ENCODE assay signal across 10 mouse cellular contexts in the genomic region with DNA sequence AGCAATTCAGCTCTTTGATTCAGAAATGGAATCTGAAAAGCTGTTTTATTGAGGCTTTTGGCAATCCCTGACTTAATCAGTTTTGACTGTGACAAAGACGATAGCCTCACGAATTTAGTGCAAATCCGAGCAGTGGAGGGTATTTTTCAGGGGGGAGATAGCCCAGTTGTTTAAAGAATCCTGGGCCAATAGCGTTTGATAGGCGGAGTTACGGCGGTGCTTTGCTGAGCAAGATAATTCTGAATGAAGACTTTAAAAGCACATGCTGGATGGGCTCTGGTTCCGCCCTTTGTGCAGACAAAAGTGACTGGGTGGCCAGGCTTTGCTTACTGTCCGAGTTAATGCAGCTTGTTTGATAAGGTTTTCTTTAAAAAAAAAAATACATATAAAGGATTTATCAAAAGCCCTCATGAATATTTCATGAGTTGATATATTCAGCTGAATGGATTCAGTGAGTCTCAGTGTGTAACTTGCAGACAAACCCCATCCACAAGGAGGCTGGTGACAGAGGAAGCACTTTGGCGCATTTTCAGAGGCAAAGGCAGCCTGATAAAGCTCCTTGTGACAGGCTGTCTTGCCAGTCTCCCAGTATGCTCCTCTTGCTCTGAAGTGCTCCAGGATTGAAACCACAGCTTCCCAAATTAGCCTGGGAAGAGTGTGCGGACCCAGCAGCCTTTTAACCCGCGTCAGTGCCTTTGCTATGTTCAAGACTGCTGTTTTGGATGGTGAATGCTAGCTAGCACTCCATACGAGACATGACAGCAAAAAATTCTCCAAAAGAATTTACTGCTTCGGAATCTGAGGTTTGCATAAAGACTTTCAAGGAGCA.
DNase-seq lines count a peak whose midpoint lies in the region; ATAC-seq lines count a peak whose summit lies in the region.
"Had no signal": no experiment of that assay in that cellular context is flagged by ENCODE, and none has a peak within 500 bp of the region (broad histone marks: within the 10 kb centered on the region; RNA-seq: fewer than 3 reads in every experiment).

No protein-coding gene starts in this region.

- WGBS in heart, embryonic 10.5 days, result 5% methylated on average over 15 of the region's 15 CpGs
- WGBS in liver, embryonic 11.5 days, result 15% methylated on average over 15 of the region's 15 CpGs

- no peaks in the 10 kb centered on the region for H3K36me3 ChIP-seq in heart, embryonic 10.5 days
- no peaks in the 10 kb centered on the region for H3K36me3 ChIP-seq in liver, embryonic 11.5 days (ENCODE audit: control insufficient read depth, insufficient read depth, low read length)
- H3K36me3 ChIP-seq: liver, embryonic 15.5 days had no signal

- H3K9ac ChIP-seq in liver, embryonic 11.5 days (ENCODE audit: low read depth, low read length), result no peak overlapping the region
- H3K9ac ChIP-seq: liver, embryonic 15.5 days had no signal

- no peak; the same call in 1 of the 2 replicates for ATAC-seq in liver, embryonic 11.5 days (replicated peaks; ENCODE audit: low FRiP score)
- ATAC-seq: Patski had no signal

- H3K4me2 ChIP-seq in liver, embryonic 11.5 days, result peak overlapping the region; percentile 51
- H3K4me2 ChIP-seq: liver, embryonic 15.5 days had no signal

- no peaks in the 10 kb centered on the region for H3K27me3 ChIP-seq in heart, embryonic 10.5 days (ENCODE audit: insufficient read depth, poor library complexity, severe bottlenecking)
- no peaks in the 10 kb centered on the region for H3K27me3 ChIP-seq in liver, embryonic 11.5 days (replicated peaks; ENCODE audit: control insufficient read depth, insufficient read depth, low read length)
- H3K27me3 ChIP-seq: liver, embryonic 15.5 days; Patski had no signal

- H3K4me3 ChIP-seq in heart, embryonic 10.5 days, result peak overlapping the region; percentile 62
- no peak overlapping the region for H3K4me3 ChIP-seq in liver, embryonic 11.5 days (ENCODE audit: low read depth, low read length)
- H3K4me3 ChIP-seq: liver, embryonic 15.5 days had no signal

- H3K4me1 ChIP-seq in heart, embryonic 10.5 days, result peaks cover 7% of the 10 kb centered on the region; the same call in 1 of the 2 replicates
- no peaks in the 10 kb centered on the region for H3K4me1 ChIP-seq in liver, embryonic 11.5 days (replicated peaks; ENCODE audit: control insufficient read depth, insufficient read depth, low read length)
- H3K4me1 ChIP-seq: liver, embryonic 15.5 days had no signal

- peak; percentile 92 for DNase-seq in brain, adult 2 months (ENCODE audit: low read depth, low spot score)
- peak; percentile 71 for DNase-seq in embryo, embryonic 11 days
- peak; percentile 89 for DNase-seq in heart, embryonic 10.5 days (ENCODE audit: low spot score)
- DNase-seq in kidney, postnatal 4 days, result peak; percentile 21 to 27
- DNase-seq in liver, embryonic 11.5 days (ENCODE audit: low spot score), result peak; percentile 32
- peak; percentile 67 for DNase-seq in right cerebral cortex, adult 18-20 months
- no peak for DNase-seq in natural killer cell, adult 2 months (ENCODE audit: low spot score in 2 of 2)
- DNase-seq in urinary bladder, postnatal 10 days (ENCODE audit: low spot score), result no peak

- H3K9me3 ChIP-seq in heart, embryonic 10.5 days, result no peaks in the 10 kb centered on the region
- H3K9me3 ChIP-seq in liver, embryonic 11.5 days (ENCODE audit: control insufficient read depth, low read length), result no peaks in the 10 kb centered on the region
- H3K9me3 ChIP-seq: liver, embryonic 15.5 days had no signal

- H3K27ac ChIP-seq in heart, embryonic 10.5 days, result peak overlapping the region; percentile 86
- no peak overlapping the region for H3K27ac ChIP-seq in liver, embryonic 11.5 days (ENCODE audit: low read depth, low read length)
- H3K27ac ChIP-seq: liver, embryonic 15.5 days had no signal

Comparison
In these comparisons a context has a peak if more than half of its experiments do, and no peak if none do; other contexts are left out.
1. DNase-seq: peak in brain, adult 2 months (single experiment), embryo, embryonic 11 days (single experiment), heart, embryonic 10.5 days (single experiment), kidney, postnatal 4 days (2 of 2), liver, embryonic 11.5 days (single experiment) and right cerebral cortex, adult 18-20 months (single experiment); none in natural killer cell, adult 2 months (0 of 2) and urinary bladder, postnatal 10 days (single experiment).